2 mouse cellular contexts compared by ENCODE assay signal in genomic region chr15:79685141-79685641, GRCm38 (mm10).
TF ChIP-seq lines count a peak whose summit lies in the region.

No protein-coding gene starts in this region.

TF ChIP-seq in CH12.LX, 34 proteins besides CTCF, POLR2A, EP300 and RAD21:
- TF ChIP-seq KAT2A (IDR thresholded peaks at IDR 0.05; ENCODE audit: insufficient replicate concordance, low read length) (no peak), NRF1 (IDR thresholded peaks at IDR 0.05; ENCODE audit: low read depth, low read length) (no peak), GABPA (IDR thresholded peaks at IDR 0.05; ENCODE audit: insufficient replicate concordance, low read depth, low read length) (no peak), USF2 (conservative IDR thresholded peaks at IDR 0.05; ENCODE audit: low read depth, low read length) (peak; percentile 50; the same call in 1 of the 2 replicates), MXI1 (IDR thresholded peaks at IDR 0.05; ENCODE audit: low read depth, low read length) (no peak), JUN (IDR thresholded peaks at IDR 0.05; ENCODE audit: insufficient read depth, low read depth, low read length) (no peak), IRF4 (IDR thresholded peaks at IDR 0.05; ENCODE audit: low read depth, low read length) (no peak), USF1 (IDR thresholded peaks at IDR 0.05; ENCODE audit: low read depth, low read length) (peak; percentile 62), UBTF (IDR thresholded peaks at IDR 0.05; ENCODE audit: low read depth, low read length) (no peak), SIN3A (IDR thresholded peaks at IDR 0.05; ENCODE audit: low read length) (peak; percentile 58; the same call in 1 of the 2 replicates)

TF ChIP-seq in MEL, 35 proteins besides CTCF, POLR2A, EP300 and RAD21:
- 0 out of 2 replicates have a peak, but pooled peaks have one; percentile 17 for TF ChIP-seq TBP (IDR thresholded peaks at IDR 0.05; ENCODE audit: low read depth, low read length)
- peak; percentile 13; the same call in 1 of the 2 replicates for TF ChIP-seq ETS1 (IDR thresholded peaks at IDR 0.05; ENCODE audit: low read depth, low read length)
- peak; percentile 78 for TF ChIP-seq USF1 (IDR thresholded peaks at IDR 0.05; ENCODE audit: low read depth, low read length)
- no peak for TF ChIP-seq BHLHE40 (IDR thresholded peaks at IDR 0.05; ENCODE audit: borderline replicate concordance, low read depth, low read length)
- no peak for TF ChIP-seq TCF12 (IDR thresholded peaks at IDR 0.05; ENCODE audit: low read depth, low read length)
